Mouse (Mus musculus): Measurements from ENCODE around the gene Ipo11. TPM values are rescaled to one million over a fixed set of nuclear protein-coding genes. Genes with fewer than 3 reads are reported as not detected.

Gene Ipo11
- polyA plus RNA-seq, 1 experiment from 2014 or later: 70.6 TPM

DNA sequence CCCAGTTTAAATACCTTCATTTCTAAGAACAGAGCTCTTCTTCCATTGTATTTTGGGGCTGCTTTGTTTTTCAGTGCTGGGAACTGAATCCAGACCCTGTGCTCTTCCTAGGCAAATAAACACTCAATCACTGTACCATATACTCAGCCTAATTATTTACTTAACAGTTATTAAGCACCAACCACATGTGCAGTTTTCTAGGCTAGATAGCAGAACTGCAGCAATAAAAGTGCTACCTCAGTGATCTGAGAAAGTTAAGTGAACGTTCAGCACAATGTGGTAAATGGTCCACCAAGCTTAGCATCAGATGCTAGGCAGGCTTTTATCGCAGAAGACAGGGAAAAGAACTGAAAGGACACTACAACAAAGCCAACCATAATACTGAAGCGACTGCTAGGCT is 32.1 kb downstream of the Ipo11 start:
- Histone ChIP-seq H3K27ac (replicated peaks in 1 of 2; ENCODE audit: control insufficient read depth in 1 of 2, insufficient read depth in 1 of 2, low read depth in 2 of 2, low read length in 2 of 2) (no peak overlapping the region), H3K4me3 (ENCODE audit: control insufficient read depth in 1 of 2, insufficient read depth in 1 of 2, low read depth in 1 of 2, low read length in 2 of 2) (no peak overlapping the region), H3K36me3 (ENCODE audit: control insufficient read depth, insufficient read depth, low read length) (peaks cover 54% of the 10 kb centered on the region), H3K27me3 (ENCODE audit: control insufficient read depth, insufficient read depth, low read length) (no peaks in the 10 kb centered on the region), H3K9me3 (ENCODE audit: control insufficient read depth, low read length) (no peaks in the 10 kb centered on the region), H3K4me2 (ENCODE audit: low read length) (no peak overlapping the region), H3K4me1 (ENCODE audit: control insufficient read depth in 2 of 2, insufficient read depth in 2 of 2, low read length in 2 of 2) (peaks cover 2 to 16% of the 10 kb centered on the region in 2 experiments), H3K9ac (ENCODE audit: low read length) (no peak overlapping the region)
- 85% methylated on average over 3 of the region's 3 CpGs for whole genome bisulfite sequencing
- no peak for ATAC-seq (ENCODE audit: insufficient number of reproducible peaks, insufficient read depth, low FRiP score, low read depth)

DNA sequence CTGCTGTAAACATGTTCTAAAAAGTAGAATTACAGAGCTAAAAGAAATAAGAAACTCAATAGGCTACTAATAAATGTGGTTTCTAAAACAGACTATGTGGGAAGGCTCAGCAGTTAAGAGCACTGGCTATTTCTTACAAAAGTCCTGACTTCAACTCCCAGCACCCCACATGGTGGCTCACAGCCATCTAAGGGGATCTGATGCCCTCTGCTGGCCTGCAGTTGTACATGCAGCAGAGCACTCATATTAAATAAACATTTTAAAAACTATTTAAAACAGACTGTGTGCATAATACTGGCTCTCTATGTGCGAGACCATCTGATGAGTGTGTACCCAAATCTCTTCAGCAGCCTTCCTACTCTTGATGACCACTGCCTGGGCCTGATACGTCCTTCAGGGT is 42.5 kb downstream of the Ipo11 start:
- no peak overlapping the region for H3K4me2 ChIP-seq (ENCODE audit: low read length)
- ATAC-seq (ENCODE audit: insufficient number of reproducible peaks, insufficient read depth, low FRiP score, low read depth): no peak
- peaks cover 60% of the 10 kb centered on the region for H3K36me3 ChIP-seq (ENCODE audit: control insufficient read depth, insufficient read depth, low read length)
- H3K4me1 ChIP-seq (ENCODE audit: control insufficient read depth in 2 of 2, insufficient read depth in 2 of 2, low read length in 2 of 2): peaks cover 0 to 2% of the 10 kb centered on the region in 2 experiments; a peak in 1 of 4 replicates
- H3K9me3 ChIP-seq (ENCODE audit: control insufficient read depth, low read length): no peaks in the 10 kb centered on the region
- 94% methylated on average over 2 of the region's 2 CpGs for WGBS
- H3K4me3 ChIP-seq (ENCODE audit: control insufficient read depth in 1 of 2, insufficient read depth in 1 of 2, low read depth in 1 of 2, low read length in 2 of 2): no peak overlapping the region
- H3K27ac ChIP-seq (replicated peaks in 1 of 2; ENCODE audit: control insufficient read depth in 1 of 2, insufficient read depth in 1 of 2, low read depth in 2 of 2, low read length in 2 of 2): no peak overlapping the region
- no peaks in the 10 kb centered on the region for H3K27me3 ChIP-seq (ENCODE audit: control insufficient read depth, insufficient read depth, low read length)
- no peak overlapping the region for H3K9ac ChIP-seq (ENCODE audit: low read length)

DNA sequence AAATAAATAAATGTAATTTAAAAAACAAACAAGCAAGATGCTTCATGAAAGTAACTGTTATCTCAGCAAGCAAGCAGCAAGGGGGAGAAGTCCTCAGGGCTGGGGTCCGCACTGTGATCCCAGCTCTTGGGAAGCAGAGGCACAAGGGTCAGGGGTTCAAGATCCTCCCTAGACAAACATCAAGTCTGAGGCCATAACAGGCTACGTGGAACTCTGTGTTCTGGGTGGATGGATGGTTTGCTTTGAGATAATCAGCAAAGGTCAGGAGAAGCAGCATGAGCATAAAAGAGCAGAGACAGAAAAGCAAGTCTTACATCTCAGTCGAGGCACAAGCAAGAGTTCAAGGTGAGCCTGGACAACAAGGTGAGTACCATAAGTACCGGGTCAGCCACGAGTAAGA is 43.1 kb downstream of the Ipo11 start:
- ATAC-seq (ENCODE audit: insufficient number of reproducible peaks, insufficient read depth, low FRiP score, low read depth): no peak

DNA sequence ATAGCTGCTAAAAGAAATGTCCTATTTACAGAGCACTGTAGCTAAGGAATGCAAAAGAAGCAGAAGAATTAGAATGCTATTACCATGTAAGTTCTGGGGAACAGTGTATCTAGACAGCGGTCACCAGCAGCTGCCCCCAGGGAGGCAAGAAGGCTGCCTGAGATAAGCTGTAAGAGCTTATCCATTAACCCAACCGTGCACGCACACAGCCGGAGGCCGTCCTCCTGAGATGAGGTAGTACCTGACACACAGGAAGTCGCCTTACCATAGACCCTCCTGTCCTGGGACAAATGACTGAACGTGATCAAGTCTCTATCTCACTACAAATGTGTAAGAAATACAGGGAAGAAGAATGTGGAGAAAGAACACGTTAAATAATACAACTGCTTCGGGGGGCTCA is 43.6 kb downstream of the Ipo11 start:
- 58% methylated on average over 9 of the region's 9 CpGs for WGBS
- Histone ChIP-seq H3K4me3 (ENCODE audit: control insufficient read depth in 1 of 2, insufficient read depth in 1 of 2, low read depth in 1 of 2, low read length in 2 of 2) (no peak overlapping the region), H3K27ac (replicated peaks in 1 of 2; ENCODE audit: control insufficient read depth in 1 of 2, insufficient read depth in 1 of 2, low read depth in 2 of 2, low read length in 2 of 2) (no peak overlapping the region), H3K36me3 (ENCODE audit: control insufficient read depth, insufficient read depth, low read length) (peaks cover 52% of the 10 kb centered on the region), H3K4me2 (ENCODE audit: low read length) (no peak overlapping the region), H3K9me3 (ENCODE audit: control insufficient read depth, low read length) (no peaks in the 10 kb centered on the region), H3K27me3 (ENCODE audit: control insufficient read depth, insufficient read depth, low read length) (no peaks in the 10 kb centered on the region), H3K9ac (ENCODE audit: low read length) (no peak overlapping the region), H3K4me1 (ENCODE audit: control insufficient read depth in 2 of 2, insufficient read depth in 2 of 2, low read length in 2 of 2) (peaks cover 0 to 2% of the 10 kb centered on the region in 2 experiments; a peak in 1 of 4 replicates)
- no peak for ATAC-seq (ENCODE audit: insufficient number of reproducible peaks, insufficient read depth, low FRiP score, low read depth)

More for the DNA sequence above, 43.1 kb downstream of the Ipo11 start:
- Histone ChIP-seq H3K9me3 (ENCODE audit: control insufficient read depth, low read length) (no peaks in the 10 kb centered on the region), H3K4me3 (ENCODE audit: control insufficient read depth in 1 of 2, insufficient read depth in 1 of 2, low read depth in 1 of 2, low read length in 2 of 2) (no peak overlapping the region), H3K27me3 (ENCODE audit: control insufficient read depth, insufficient read depth, low read length) (no peaks in the 10 kb centered on the region), H3K4me1 (ENCODE audit: control insufficient read depth in 2 of 2, insufficient read depth in 2 of 2, low read length in 2 of 2) (peaks cover 0 to 2% of the 10 kb centered on the region in 2 experiments; a peak in 1 of 4 replicates), H3K4me2 (ENCODE audit: low read length) (no peak overlapping the region), H3K27ac (replicated peaks in 1 of 2; ENCODE audit: control insufficient read depth in 1 of 2, insufficient read depth in 1 of 2, low read depth in 2 of 2, low read length in 2 of 2) (no peak overlapping the region), H3K9ac (ENCODE audit: low read length) (no peak overlapping the region), H3K36me3 (ENCODE audit: control insufficient read depth, insufficient read depth, low read length) (peaks cover 54% of the 10 kb centered on the region)
- 90% methylated on average over 5 of the region's 5 CpGs for WGBS

DNA sequence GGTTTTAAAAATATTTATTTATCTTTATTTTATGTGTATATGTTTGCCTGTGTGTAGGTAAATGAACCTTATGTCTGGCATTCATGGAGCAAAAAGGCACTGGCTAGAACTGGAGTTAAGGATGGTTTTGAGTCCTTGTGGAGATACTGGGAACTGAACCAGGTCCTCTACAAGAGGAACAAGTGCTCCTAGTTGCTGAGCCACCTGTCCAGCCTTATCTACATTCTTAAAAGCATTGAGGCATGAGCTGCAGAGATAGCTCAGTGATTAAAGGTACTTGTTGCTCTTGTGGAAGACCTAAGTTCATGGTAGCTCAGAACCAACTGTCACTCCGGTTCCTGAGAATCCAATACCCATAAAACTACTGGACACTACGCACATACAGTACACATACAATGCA is 49.4 kb downstream of the Ipo11 start:
- H3K27me3 ChIP-seq (ENCODE audit: control insufficient read depth, insufficient read depth, low read length): no peaks in the 10 kb centered on the region
- WGBS: 94% methylated on average over 2 of the region's 2 CpGs

DNA sequence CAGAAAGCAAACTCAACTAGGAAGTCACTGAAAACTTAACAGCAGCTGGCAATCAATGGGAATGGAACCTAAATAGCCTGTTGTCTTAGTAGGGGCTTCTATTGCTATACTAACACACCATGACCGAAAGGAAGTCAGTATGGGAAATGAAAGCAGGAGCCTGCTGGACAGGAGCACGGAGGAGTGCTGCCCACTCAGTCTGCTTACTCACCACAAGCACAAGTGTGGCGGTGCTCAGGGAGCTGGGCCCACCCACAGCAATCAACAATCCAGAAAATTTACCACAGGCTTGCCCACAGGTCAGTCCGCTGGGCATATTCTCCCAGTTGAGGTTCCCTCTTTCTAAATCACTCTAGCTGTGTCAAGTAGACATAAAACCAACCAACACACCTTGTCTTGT is 52.5 kb downstream of the Ipo11 start:
- H3K4me2 ChIP-seq (ENCODE audit: low read length): no peak overlapping the region
- H3K27ac ChIP-seq (replicated peaks in 1 of 2; ENCODE audit: control insufficient read depth in 1 of 2, insufficient read depth in 1 of 2, low read depth in 2 of 2, low read length in 2 of 2): no peak overlapping the region
- no peaks in the 10 kb centered on the region for H3K9me3 ChIP-seq (ENCODE audit: control insufficient read depth, low read length)
- H3K27me3 ChIP-seq (ENCODE audit: control insufficient read depth, insufficient read depth, low read length): no peaks in the 10 kb centered on the region
- ATAC-seq (ENCODE audit: insufficient number of reproducible peaks, insufficient read depth, low FRiP score, low read depth): no peak
- H3K36me3 ChIP-seq (ENCODE audit: control insufficient read depth, insufficient read depth, low read length): peaks cover 25% of the 10 kb centered on the region
- WGBS: 91% methylated on average over 4 of the region's 4 CpGs
- H3K4me1 ChIP-seq (ENCODE audit: control insufficient read depth in 2 of 2, insufficient read depth in 2 of 2, low read length in 2 of 2): no peaks in the 10 kb centered on the region
- H3K9ac ChIP-seq (ENCODE audit: low read length): no peak overlapping the region
- no peak overlapping the region for H3K4me3 ChIP-seq (ENCODE audit: control insufficient read depth in 1 of 2, insufficient read depth in 1 of 2, low read depth in 1 of 2, low read length in 2 of 2)

More for the DNA sequence above, 49.4 kb downstream of the Ipo11 start:
- H3K4me3 ChIP-seq (ENCODE audit: control insufficient read depth in 1 of 2, insufficient read depth in 1 of 2, low read depth in 1 of 2, low read length in 2 of 2): no peak overlapping the region
- no peak for ATAC-seq (ENCODE audit: insufficient number of reproducible peaks, insufficient read depth, low FRiP score, low read depth)
- no peaks in the 10 kb centered on the region for H3K4me1 ChIP-seq (ENCODE audit: control insufficient read depth in 2 of 2, insufficient read depth in 2 of 2, low read length in 2 of 2)
- no peaks in the 10 kb centered on the region for H3K9me3 ChIP-seq (ENCODE audit: control insufficient read depth, low read length)
- no peak overlapping the region for H3K4me2 ChIP-seq (ENCODE audit: low read length)
- no peak overlapping the region for H3K9ac ChIP-seq (ENCODE audit: low read length)
- H3K27ac ChIP-seq (replicated peaks in 1 of 2; ENCODE audit: control insufficient read depth in 1 of 2, insufficient read depth in 1 of 2, low read depth in 2 of 2, low read length in 2 of 2): no peak overlapping the region
- H3K36me3 ChIP-seq (ENCODE audit: control insufficient read depth, insufficient read depth, low read length): peaks cover 25% of the 10 kb centered on the region

DNA sequence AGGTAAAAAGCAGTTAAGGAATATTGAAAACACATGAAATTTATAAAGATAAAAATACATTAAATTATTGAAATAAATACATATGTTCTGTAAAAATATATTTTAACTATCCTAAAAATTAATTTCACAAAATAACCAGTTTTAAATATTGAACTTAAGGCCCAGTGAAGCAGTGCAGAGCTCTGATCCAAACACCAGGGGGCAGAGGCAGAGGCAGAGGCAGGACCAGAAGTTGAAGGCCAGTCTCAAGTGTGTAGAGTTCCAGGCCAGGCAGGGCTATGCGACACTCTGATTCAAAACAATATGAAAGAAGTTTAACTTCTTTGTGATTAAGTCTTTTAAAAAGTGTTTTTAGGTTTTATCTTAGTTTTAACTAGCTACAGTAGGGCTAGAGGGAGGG is 60.5 kb downstream of the Ipo11 start:
- no peak overlapping the region for H3K4me3 ChIP-seq (ENCODE audit: control insufficient read depth in 1 of 2, insufficient read depth in 1 of 2, low read depth in 1 of 2, low read length in 2 of 2)
- H3K9me3 ChIP-seq (ENCODE audit: control insufficient read depth, low read length): no peaks in the 10 kb centered on the region
- H3K36me3 ChIP-seq (ENCODE audit: control insufficient read depth, insufficient read depth, low read length): peaks cover 47% of the 10 kb centered on the region
- H3K9ac ChIP-seq (ENCODE audit: low read length): no peak overlapping the region
- WGBS: 92% methylated on average over 1 of the region's 1 CpGs
- no peak overlapping the region for H3K27ac ChIP-seq (replicated peaks in 1 of 2; ENCODE audit: control insufficient read depth in 1 of 2, insufficient read depth in 1 of 2, low read depth in 2 of 2, low read length in 2 of 2)
- H3K27me3 ChIP-seq (ENCODE audit: control insufficient read depth, insufficient read depth, low read length): no peaks in the 10 kb centered on the region
- H3K4me2 ChIP-seq (ENCODE audit: low read length): no peak overlapping the region
- ATAC-seq (ENCODE audit: insufficient number of reproducible peaks, insufficient read depth, low FRiP score, low read depth): no peak
- H3K4me1 ChIP-seq (ENCODE audit: control insufficient read depth in 2 of 2, insufficient read depth in 2 of 2, low read length in 2 of 2): no peaks in the 10 kb centered on the region

DNA sequence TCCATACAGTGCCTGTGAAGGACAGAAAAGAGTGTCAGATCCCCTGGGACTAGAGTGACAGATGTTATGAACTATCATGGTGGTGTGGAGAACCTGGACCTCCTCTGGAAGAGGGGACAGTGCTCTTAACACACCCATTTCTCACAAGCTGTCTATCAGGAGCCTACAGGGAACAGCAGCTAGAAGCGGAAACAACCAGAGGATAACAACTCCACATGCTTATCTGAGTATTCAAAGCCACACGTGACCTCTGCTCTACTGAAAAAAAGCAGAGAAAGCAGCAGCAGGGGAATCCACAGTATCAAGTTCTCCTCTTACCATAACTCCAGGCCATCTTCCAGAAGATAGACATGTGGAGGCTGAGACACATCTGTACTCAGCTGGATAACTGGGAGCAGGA is 71.2 kb downstream of the Ipo11 start:
- WGBS: 35% methylated on average over 2 of the region's 2 CpGs
- H3K4me3 ChIP-seq (ENCODE audit: control insufficient read depth in 1 of 2, insufficient read depth in 1 of 2, low read depth in 1 of 2, low read length in 2 of 2): no peak overlapping the region
- H3K9ac ChIP-seq (ENCODE audit: low read length): no peak overlapping the region
- ATAC-seq (ENCODE audit: insufficient number of reproducible peaks, insufficient read depth, low FRiP score, low read depth): no peak; the same call in 1 of the 2 replicates
- no peaks in the 10 kb centered on the region for H3K4me1 ChIP-seq (ENCODE audit: control insufficient read depth in 2 of 2, insufficient read depth in 2 of 2, low read length in 2 of 2)
- no peaks in the 10 kb centered on the region for H3K9me3 ChIP-seq (ENCODE audit: control insufficient read depth, low read length)
- no peaks in the 10 kb centered on the region for H3K27me3 ChIP-seq (ENCODE audit: control insufficient read depth, insufficient read depth, low read length)
- H3K27ac ChIP-seq (replicated peaks in 1 of 2; ENCODE audit: control insufficient read depth in 1 of 2, insufficient read depth in 1 of 2, low read depth in 2 of 2, low read length in 2 of 2): no peak overlapping the region
- peaks cover 53% of the 10 kb centered on the region for H3K36me3 ChIP-seq (ENCODE audit: control insufficient read depth, insufficient read depth, low read length)
- no peak overlapping the region for H3K4me2 ChIP-seq (ENCODE audit: low read length)
